ENCODE assay signal across 8 mouse cellular contexts in the genomic region with DNA sequence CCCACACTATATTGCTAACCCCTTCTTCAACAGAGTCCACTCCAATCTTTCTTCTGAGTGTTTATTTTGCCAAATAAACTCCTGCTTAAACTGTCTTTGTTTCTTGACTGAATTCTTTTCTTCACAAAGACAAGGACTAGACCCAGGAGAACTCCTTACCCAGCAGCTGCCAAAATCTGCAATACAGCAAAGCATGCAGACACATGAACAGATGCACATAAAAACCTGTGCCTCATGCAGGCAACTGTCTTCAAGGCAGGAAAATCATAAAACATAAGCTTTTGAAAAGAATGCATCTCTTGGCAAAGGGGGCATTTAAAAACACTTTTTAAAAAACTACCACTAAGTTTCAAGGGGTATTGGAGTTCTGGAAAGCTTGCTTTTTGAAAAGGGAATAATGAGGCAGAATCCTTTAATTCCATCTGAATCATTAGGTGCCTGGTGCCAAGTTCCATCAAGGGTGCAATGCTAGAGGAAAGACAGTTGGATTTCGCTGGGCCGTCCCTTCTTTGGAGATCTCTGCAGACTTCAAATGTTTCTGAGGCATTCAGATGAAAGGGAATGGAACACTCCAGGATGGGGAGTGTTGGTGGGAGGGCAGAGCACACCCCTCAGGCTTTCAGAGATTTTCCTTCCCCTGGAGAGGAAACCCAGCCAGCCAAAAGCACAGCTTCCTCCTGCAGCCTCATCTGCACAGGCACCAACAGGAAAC.
DNase-seq lines count a peak whose midpoint lies in the region; ATAC-seq and TF ChIP-seq lines count a peak whose summit lies in the region.

No protein-coding gene starts in this region.

- H3K36me3 ChIP-seq in midbrain, embryonic 10.5 days: no peaks in the 10 kb centered on the region
- no peaks in the 10 kb centered on the region for H3K36me3 ChIP-seq in midbrain, embryonic 16.5 days (ENCODE audit: control insufficient read depth, insufficient read depth, low read length)
- H3K36me3 ChIP-seq in midbrain, postnatal 0 days (ENCODE audit: insufficient read depth, low read length): no peaks in the 10 kb centered on the region
- no peaks in the 10 kb centered on the region for H3K36me3 ChIP-seq in liver, embryonic 11.5 days (ENCODE audit: control insufficient read depth, insufficient read depth, low read length)
- no peaks in the 10 kb centered on the region for H3K36me3 ChIP-seq in intestine, embryonic 15.5 days

- H3K27me3 ChIP-seq in midbrain, embryonic 10.5 days (ENCODE audit: low read depth, poor library complexity, severe bottlenecking): peaks cover 44% of the 10 kb centered on the region
- H3K27me3 ChIP-seq in midbrain, embryonic 16.5 days (ENCODE audit: control insufficient read depth, insufficient read depth, low read depth, low read length): peaks cover 2% of the 10 kb centered on the region; the same call in 1 of the 2 replicates
- no peaks in the 10 kb centered on the region for H3K27me3 ChIP-seq in midbrain, postnatal 0 days (ENCODE audit: insufficient read depth, low read length)
- no peaks in the 10 kb centered on the region for H3K27me3 ChIP-seq in liver, embryonic 11.5 days (replicated peaks; ENCODE audit: control insufficient read depth, insufficient read depth, low read length)
- no peaks in the 10 kb centered on the region for H3K27me3 ChIP-seq in intestine, embryonic 15.5 days (replicated peaks)

- peaks cover 15% of the 10 kb centered on the region for H3K4me1 ChIP-seq in midbrain, embryonic 10.5 days
- peaks cover 13% of the 10 kb centered on the region for H3K4me1 ChIP-seq in midbrain, embryonic 16.5 days (ENCODE audit: control insufficient read depth, insufficient read depth, low read length)
- no peaks in the 10 kb centered on the region for H3K4me1 ChIP-seq in midbrain, postnatal 0 days (ENCODE audit: insufficient read depth, low read length)
- no peaks in the 10 kb centered on the region for H3K4me1 ChIP-seq in liver, embryonic 11.5 days (replicated peaks; ENCODE audit: control insufficient read depth, insufficient read depth, low read length)
- peaks cover 5% of the 10 kb centered on the region; the same call in 1 of the 2 replicates for H3K4me1 ChIP-seq in intestine, embryonic 15.5 days (replicated peaks)

- intact Hi-C loops in gastrocnemius, adult 2 months (cut with DNase I): no loop called here

- no peak overlapping the region for H3K27ac ChIP-seq in gastrocnemius, adult 2 months
- 0 out of 2 replicates have a peak overlapping the region, but pooled peaks have one; percentile 3 for H3K27ac ChIP-seq in midbrain, embryonic 10.5 days (replicated peaks)
- H3K27ac ChIP-seq in midbrain, embryonic 16.5 days (ENCODE audit: low read length): no peak overlapping the region
- no peak overlapping the region for H3K27ac ChIP-seq in midbrain, postnatal 0 days (ENCODE audit: low read depth, low read length)
- H3K27ac ChIP-seq in liver, embryonic 11.5 days (ENCODE audit: low read depth, low read length): no peak overlapping the region
- no peak overlapping the region for H3K27ac ChIP-seq in intestine, embryonic 15.5 days

- H3K9me3 ChIP-seq in midbrain, embryonic 10.5 days (replicated peaks): no peaks in the 10 kb centered on the region
- H3K9me3 ChIP-seq in midbrain, embryonic 16.5 days (replicated peaks; ENCODE audit: control insufficient read depth, low read length, poor library complexity, severe bottlenecking): no peaks in the 10 kb centered on the region
- no peaks in the 10 kb centered on the region for H3K9me3 ChIP-seq in midbrain, postnatal 0 days (ENCODE audit: low read length)
- H3K9me3 ChIP-seq in liver, embryonic 11.5 days (ENCODE audit: control insufficient read depth, low read length): no peaks in the 10 kb centered on the region
- H3K9me3 ChIP-seq in intestine, embryonic 15.5 days: no peaks in the 10 kb centered on the region

- H3K4me2 ChIP-seq in midbrain, embryonic 16.5 days (ENCODE audit: low read length): no peak overlapping the region
- no peak overlapping the region for H3K4me2 ChIP-seq in midbrain, postnatal 0 days (ENCODE audit: low read depth, low read length, poor library complexity, severe bottlenecking)
- no peak overlapping the region for H3K4me2 ChIP-seq in liver, embryonic 11.5 days
- no peak overlapping the region for H3K4me2 ChIP-seq in intestine, embryonic 15.5 days (replicated peaks)

- WGBS in midbrain, embryonic 10.5 days: 25% methylated on average over 2 of the region's 2 CpGs
- 17% methylated on average over 2 of the region's 2 CpGs for WGBS in midbrain, embryonic 16.5 days
- 10% methylated on average over 2 of the region's 2 CpGs for WGBS in midbrain, postnatal 0 days
- WGBS in liver, embryonic 11.5 days: 49% methylated on average over 2 of the region's 2 CpGs
- WGBS in intestine, embryonic 15.5 days: 51% methylated on average over 2 of the region's 2 CpGs

- no peak for ATAC-seq in midbrain, embryonic 16.5 days
- ATAC-seq in midbrain, postnatal 0 days (ENCODE audit: low FRiP score): no peak
- no peak for ATAC-seq in liver, embryonic 11.5 days (replicated peaks; ENCODE audit: low FRiP score)
- ATAC-seq in intestine, embryonic 15.5 days: no peak

- no peak overlapping the region for H3K4me3 ChIP-seq in gastrocnemius, adult 2 months
- H3K4me3 ChIP-seq in midbrain, embryonic 10.5 days: no peak overlapping the region
- no peak overlapping the region for H3K4me3 ChIP-seq in midbrain, embryonic 16.5 days (ENCODE audit: low read depth, low read length)
- H3K4me3 ChIP-seq in midbrain, postnatal 0 days (ENCODE audit: low read depth, low read length): no peak overlapping the region
- H3K4me3 ChIP-seq in liver, embryonic 11.5 days (ENCODE audit: low read depth, low read length): no peak overlapping the region
- H3K4me3 ChIP-seq in intestine, embryonic 15.5 days (replicated peaks): no peak overlapping the region

- H3K9ac ChIP-seq in midbrain, embryonic 16.5 days (ENCODE audit: low read depth, low read length): no peak overlapping the region
- no peak overlapping the region for H3K9ac ChIP-seq in midbrain, postnatal 0 days (replicated peaks; ENCODE audit: low read length, poor library complexity, severe bottlenecking)
- H3K9ac ChIP-seq in liver, embryonic 11.5 days (ENCODE audit: low read depth, low read length): no peak overlapping the region
- H3K9ac ChIP-seq in intestine, embryonic 15.5 days: no peak overlapping the region

- no peak for TF ChIP-seq CTCF in gastrocnemius, adult 2 months (IDR thresholded peaks at IDR 0.05)
- TF ChIP-seq CTCF in midbrain, postnatal 0 days (IDR thresholded peaks at IDR 0.05): no peak

- DNase-seq in gastrocnemius, adult 2 months: peak; percentile 25
- DNase-seq in gastrocnemius, postnatal 25 days: no peak
- DNase-seq in midbrain, embryonic 10.5 days (ENCODE audit: low spot score): no peak
- peak; percentile 27 for DNase-seq in heart, postnatal 4 days
- DNase-seq in midbrain, postnatal 0 days (ENCODE audit: low spot score): peak; percentile 57
- DNase-seq in liver, embryonic 11.5 days (ENCODE audit: low spot score): no peak

Comparison
In these comparisons a context has a peak if more than half of its experiments do, and no peak if none do; other contexts are left out.
1. DNase-seq: peak in gastrocnemius, adult 2 months (single experiment), heart, postnatal 4 days (single experiment) and midbrain, postnatal 0 days (single experiment); none in gastrocnemius, postnatal 25 days (single experiment), midbrain, embryonic 10.5 days (single experiment) and liver, embryonic 11.5 days (single experiment).